Mouse (Mus musculus) CD4-positive, CD25-positive, alpha-beta regulatory T cell, adult 4 months (primary cell): Measurements from ENCODE around the gene Scaf1. TPM values are rescaled to one million over a fixed set of nuclear protein-coding genes. Genes with fewer than 3 reads are reported as not detected.
A peak's percentile ranks its signal among the peaks of the same experiment; 100 is the strongest.

Experiments
- ATAC-seq: one replicate; pipeline ENCODE4 v1.8.0; 2017
- polyA plus RNA-seq, 2 experiments: library from polyadenylated mRNA; unstranded; fragments of 100-300 nt; shearing (Covaris generic); gene quantifications; one replicate each; pipeline ENCODE4 v1.2.1; 2017

Gene Scaf1
- polyA plus RNA-seq: 1 to 10 TPM; 7.0 to 9.3 TPM

DNA sequence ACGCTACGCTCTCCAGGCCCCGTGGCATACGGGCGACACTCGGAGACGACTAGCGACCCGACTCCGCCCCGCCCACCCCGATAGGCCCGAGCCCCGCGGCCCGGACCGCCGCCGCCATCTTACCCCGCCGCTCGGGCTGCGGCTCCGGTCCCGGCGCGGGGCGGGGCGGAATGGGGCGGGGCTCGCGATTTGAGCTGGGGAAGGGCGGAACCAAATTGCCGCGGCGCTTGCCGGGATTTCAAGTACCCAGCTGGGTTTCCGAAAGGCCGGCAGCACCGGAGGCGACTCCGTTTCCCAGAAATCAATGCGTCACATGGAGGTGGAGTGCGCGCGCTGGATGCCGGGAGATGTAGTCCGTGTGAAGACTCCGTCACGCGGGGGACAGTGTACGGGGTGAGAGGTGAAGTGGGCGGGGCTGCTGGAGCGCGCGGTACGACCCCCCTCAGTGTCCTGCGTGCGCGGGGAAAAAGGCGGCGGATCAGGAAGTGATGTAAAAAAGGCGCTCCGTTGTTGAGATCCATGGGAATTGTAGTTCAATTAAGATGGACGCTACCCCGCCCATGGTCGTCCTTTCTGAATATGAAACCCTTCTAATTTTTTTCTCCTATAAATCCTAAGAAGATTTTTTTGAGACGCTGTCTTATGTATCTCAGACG lies at the start of gene Scaf1:
TSS of gene Scaf1 (minus strand) at position 407 of the 656 bp plus-strand sequence.
- peak; percentile 76 for ATAC-seq

DNA sequence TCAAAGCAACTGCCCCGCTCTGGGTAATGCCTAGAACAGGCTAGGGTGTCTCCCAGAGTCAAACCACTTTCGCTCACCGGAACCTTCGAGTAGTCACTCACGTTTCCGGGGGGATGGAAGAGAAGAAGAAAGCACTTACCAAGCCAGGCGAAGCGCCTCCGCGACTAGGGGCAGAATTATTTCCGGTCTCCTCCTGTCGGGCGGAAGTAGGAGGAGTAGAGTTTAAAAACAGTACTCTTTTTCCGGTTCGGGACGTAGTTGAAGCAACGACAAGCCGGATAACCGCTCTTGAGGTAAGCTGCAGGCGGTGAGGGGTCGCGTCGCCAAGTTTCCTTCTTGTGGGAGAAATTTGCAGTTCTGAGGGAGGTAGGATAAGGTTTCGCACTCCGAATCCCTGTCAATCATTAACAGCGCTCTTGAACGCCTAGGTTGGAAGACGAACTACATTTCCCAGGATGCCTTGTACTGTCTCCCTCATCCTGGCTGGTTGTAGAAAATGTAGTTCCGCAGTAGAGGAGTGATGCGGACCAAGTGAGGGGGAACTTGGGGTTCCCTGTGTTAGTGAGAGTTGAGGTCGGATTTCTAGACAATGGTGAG lies 46.2 kb upstream of the Scaf1 start, which contains the start of the genes Nosip and Prrg2:
TSS of gene Nosip (plus strand) at position 191 of the 597 bp plus-strand sequence.
TSS of gene Prrg2 (minus strand) at position 439 of the 597 bp plus-strand sequence.
- ATAC-seq: peak; percentile 96

DNA sequence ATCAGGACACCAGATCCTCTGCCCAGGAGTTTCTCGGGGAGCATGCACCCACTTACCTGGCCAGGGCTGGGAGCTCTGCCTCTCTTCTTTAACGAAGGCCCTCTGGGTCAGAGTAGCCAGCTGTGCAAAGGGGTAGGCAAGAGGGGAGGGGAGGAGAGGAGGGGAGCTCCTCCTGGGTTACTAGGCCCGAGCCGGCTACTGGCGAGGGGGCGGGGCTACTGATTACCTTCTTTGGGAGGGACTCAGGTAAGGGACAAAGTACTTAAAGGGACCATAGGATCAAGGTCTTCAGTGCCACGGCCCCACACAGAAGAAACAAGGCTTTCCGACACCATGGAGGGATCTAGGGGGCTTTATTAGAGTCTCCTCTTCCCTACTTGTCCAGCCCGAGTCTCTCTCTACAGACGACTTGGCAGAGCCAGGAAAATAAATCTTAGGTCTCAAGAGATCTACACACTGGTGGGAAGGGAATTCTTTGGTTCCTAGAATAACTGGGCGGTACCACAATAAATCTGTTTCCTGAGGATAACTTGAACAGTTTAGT lies 45.4 kb upstream of the Scaf1 start:
- ATAC-seq: no peak

DNA sequence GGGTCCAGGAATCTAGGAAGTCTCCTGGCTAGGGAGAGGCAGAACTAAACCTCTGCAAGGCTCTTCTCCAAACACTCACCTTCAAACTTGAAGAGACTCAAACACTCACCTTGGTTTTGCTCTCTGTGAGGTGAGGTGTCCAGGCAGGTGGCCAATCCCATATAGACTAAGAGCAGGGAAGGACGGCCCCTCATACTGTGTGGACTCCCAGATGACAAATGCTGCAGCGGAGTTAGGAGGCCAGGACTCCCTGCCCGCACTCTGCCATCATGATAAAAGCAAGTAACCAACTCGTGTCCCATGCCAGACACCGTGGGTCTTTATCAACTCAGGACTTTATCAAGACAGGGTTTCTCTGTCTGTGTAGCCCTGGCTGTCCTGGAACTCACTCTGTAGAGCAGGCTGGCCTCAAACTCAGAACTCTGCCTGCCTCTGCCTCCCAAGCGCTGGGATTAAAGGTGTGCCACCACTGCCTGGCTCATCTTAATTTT lies 44.5 kb upstream of the Scaf1 start:
- no peak for ATAC-seq

DNA sequence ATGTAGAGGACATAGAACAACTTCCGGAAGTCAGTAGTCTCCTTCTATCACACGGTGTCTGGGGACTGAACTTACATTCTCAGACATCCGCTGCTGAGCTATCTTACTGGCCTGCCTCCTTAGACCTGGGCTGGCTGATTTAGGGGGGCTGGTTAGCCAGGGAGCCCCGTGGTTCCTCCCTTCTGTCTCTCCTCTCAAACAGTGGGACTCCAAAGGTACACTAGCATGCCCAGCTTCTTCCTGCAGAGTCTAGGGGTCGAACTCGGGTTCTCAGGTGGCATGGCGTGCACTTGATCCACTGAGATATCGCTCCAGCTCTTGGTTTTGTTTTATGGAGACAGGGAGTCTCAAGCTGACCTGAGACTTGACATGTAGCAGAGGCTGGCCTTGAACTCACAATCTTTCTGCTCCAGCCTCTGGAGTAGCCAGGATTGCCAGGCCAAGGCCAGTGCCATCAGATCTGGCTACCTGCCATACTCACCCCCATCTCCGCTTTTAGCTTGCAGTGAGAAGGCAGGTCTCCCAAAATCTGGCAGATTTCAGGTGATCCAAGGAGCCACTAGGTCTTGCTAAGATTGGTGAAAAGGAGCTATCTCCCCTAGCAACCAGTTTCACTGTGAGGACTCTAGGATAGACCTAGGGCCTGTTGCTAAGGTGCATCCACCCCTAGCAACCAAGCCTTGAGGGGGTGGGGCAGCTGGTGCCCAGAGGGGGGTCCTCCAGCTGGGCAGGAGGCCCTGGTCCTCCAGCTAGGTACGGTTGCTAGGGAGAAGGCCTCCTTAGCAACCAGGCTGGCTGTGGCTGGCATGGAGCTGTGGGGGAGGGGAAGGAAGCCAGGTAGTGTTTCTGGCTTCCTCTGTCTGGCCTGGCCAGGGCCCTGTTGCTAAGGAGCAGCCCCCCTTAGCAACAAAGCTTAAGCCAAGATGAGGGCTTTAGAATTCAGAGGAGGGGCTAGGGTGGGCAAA lies 42.7 kb upstream of the Scaf1 start:
- no peak for ATAC-seq

DNA sequence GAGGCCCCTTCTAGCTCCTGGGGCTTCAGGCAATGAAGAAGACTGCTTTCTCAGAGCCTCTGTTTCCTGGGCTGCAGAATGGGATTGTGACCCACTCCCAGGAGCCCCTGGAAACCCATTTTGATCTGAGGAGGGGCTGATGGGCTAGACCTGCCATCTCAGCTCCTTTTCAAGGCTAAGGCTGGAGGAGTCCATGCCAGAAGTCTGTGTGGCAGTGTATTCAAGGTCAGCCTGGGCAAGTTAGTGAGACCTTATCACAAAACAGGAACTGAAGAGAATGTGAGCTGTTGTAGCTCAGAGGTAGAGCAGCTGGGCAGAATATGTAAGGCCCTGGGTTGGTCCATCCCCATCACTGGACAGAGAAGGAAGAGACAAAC lies 40.8 kb upstream of the Scaf1 start:
- no peak for ATAC-seq

DNA sequence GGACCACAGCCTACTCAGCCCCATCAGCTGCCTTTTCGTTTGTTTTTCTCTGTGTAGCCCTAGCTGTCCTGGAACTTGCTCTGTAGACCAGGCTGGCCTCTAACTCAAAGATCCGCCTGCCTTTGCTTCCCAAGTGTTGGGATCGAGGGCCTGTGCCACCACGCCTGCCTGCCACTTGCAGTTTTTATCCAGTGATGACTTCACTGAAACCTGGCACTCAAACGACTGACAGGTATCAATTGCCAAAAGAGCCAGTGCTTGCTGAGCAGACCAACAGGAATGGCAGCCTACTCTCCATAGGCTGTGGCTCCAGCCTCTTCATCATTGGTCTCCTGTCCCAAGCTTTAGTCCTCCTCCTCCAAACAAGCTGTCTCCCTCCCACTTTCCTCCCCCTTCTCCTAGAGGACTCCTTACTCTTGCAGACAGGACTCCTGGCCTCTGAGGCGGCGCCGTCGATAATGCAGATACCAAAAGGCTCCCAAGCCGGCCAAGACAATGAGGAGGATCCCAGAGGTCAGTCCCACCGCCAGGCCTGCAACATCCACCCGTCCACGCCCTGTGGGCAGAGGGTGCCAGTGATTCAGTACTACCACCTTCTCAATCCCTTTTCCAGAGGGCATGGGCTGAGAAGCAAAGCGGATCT lies 40.3 kb upstream of the Scaf1 start:
- ATAC-seq: no peak

DNA sequence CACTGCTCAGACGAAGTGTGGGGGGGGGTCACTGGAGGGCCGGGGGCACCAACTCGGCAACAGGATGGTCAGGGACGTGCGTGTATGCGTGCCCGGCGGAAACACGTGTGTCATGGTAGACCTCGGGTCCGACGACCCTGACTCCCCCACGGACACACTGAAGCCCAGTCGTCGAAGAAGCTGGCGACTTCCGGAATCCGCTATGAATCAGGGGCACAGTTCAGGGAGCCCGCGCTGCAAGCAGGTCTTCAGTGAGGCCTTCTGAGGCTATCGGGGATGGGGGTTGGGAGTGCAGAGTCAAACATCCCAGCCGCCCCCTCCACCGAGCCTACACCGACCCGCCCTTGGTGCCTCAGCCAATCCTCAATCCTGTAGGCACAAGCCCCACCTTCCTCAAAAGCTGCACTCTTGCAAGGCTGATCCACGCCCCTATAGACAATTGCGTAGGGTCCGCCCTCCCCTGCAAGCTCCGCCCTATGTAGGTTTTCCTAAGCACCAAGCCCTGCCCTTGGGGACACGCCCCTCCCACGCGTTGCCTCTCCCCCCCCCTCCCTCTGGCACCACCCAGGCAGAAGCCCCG lies 37.9 kb upstream of the Scaf1 start:
- ATAC-seq: peak; percentile 91

DNA sequence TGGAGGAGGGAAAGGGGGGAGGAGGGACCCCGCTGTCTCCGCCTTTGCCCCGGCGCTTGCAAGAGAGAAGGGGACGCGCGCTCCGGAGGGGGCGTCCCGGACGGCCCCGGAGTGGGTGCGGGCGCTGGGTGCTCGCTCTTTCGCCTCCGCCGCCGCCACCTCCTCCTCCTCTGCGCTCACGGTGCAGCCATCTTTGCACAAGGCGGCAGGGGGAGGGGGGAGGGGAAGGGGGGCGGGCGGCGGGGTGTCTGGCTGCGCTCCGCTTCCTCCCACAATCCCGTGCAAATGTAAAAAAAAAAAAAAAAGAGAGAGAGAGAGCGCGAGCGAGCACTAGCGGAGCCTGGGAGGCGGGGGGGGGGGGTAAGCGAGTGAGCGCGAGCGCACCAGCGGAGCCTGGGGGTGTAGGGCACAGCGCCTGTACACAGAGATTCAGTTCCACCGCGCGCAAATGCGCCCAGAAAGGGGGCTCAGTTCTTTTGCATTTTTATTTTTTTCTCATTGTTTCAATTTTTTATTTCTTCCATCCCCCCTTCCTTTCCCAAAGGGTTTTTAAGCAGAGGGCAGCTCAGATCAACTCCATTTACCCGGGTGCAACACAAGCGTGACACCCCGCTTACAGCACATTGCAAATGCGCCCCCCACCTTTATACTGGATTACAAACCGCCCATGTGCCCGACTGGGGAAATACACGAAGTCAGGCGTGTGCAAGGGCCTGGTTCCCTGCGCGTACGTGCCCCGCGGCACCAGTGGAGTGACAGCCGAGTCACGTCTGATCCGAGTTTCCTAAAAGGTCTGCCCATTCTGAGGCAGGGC lies 37.2 kb upstream of the Scaf1 start:
- peak; percentile 44 for ATAC-seq

DNA sequence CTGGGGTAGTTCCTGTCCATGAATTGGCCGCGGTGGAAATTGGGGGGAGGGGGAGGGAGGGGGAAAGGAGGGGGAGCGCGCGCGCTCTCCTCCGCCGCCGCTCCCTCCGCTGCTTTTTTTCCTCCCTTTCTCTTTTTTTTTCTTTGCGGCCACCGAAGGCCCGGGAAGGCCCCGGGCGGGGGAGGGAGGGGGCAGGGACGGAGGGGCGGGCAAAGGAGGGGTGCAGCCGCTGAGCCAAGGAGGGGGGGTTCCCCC lies 36.6 kb upstream of the Scaf1 start, which contains the start of gene Prr12:
TSS of gene Prr12 (minus strand) at position 20 of the 255 bp plus-strand sequence.
- no peak for ATAC-seq

DNA sequence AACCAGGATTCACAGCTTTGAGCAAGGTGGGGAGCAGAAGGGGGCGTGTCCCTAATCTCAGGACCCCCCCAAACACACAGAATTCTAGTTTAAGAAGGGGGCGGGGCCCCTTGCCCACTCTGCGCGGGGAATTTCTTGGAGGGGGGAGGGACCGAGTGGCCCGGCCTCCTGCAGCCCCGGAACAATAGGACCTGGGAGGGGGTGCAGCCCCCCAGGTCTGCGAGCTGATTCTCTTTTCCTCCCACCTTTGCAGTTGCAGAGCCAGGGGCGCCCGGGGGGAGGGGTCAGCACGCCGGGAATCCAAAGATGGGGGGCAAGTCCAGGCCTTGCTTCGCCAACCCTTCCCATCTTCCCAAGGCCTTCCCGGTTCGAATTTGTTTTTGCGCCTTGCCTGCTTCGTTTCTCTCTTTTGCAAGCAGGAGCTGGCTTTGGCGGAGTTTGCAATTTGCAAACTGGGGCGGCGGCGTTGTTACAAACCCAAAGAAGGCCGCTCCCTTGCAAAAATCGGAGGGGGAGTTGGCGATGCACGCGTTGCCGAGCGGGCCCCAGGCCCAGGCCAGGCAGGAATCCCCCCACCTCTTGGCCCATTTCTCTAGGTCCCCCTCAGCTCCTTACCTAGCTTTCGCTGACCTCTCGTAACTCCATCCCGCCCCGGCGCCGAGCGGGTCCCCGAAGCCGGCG lies 36.2 kb upstream of the Scaf1 start:
- no peak for ATAC-seq

DNA sequence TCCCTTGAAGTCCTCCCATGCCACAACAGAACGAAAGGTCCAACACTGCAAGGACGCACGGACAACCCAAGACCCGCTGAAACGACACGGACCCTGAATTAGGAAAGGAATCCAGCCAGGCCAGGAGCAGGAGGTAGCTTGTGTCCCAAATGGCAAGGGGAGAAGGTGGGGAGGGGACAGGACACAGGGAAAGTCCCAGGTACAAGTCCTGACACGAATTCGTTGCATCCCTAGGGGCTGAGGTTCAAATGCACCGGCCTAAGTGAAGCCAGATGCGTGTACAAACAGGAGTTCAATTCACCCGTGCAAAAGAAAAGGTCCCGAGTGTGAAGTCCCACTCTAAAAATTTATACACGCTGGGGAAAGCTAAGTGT lies 35.4 kb upstream of the Scaf1 start:
- ATAC-seq: no peak

DNA sequence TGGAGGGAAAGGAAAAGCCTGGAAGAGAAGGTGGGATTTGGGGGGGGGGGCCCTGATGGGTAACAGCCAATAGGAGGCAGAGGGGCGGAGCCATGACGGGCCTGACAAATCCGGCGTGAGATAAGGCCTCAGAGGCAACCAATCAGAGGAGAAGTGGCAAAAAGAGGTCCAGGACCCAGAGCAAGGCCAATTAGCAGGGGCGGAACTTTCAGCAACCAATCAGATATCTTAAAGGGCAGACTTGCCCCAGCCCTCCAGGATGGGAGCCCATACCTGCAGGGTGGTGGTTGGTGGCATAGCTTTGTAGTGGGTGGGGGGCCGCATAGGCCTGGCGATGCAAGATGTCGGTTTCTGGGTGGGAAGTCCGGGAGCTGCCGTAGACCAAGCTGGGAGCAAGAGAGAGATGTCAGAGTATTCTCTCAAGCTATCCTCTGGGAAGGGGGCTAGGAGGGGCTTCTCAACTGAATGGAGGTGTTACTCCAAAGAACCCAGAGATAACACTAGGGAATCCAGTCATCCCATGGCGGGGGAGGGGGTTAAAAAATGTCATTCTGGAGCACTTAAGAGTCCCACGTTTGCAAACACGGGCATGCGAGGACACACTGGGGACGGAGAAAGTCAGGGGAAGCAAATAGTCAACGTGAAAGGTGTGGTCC lies 34.9 kb upstream of the Scaf1 start:
- no peak for ATAC-seq

DNA sequence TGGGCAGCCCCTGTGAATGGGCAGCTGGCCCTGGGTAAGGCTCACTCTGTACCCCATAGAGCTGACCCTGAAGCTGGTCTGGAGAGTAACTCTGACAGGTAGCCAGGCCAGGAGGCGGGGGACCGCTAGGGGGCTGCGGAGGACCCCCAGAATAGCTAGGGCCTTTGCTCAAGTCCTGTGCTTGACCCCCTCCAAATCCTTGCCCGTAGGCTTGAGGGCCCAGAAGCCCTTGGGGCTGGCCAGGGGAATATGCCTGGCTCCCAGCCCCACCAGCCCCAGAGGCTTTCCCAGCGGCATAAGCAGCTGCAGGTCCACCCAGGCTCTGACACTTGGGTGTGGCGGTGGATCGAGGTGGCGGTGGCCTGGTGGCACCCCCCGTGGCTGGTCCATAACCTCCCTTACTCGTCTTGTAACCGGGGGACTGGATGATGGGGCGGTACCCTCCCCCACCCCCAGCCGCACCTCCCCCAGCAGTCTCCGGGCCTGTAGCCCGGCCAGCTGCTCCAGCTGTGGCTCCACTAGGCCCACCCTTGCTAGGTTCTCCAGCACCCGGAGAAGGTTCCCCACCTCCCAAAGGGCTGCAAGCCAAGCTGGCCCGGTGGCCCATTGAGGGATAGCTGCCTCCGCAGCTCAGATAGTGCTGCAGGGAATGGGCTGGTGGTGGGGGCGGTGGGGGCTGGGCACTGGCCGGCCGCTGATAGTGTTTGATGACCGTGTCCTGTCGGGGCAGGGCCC lies 32.9 kb upstream of the Scaf1 start:
- ATAC-seq: no peak

DNA sequence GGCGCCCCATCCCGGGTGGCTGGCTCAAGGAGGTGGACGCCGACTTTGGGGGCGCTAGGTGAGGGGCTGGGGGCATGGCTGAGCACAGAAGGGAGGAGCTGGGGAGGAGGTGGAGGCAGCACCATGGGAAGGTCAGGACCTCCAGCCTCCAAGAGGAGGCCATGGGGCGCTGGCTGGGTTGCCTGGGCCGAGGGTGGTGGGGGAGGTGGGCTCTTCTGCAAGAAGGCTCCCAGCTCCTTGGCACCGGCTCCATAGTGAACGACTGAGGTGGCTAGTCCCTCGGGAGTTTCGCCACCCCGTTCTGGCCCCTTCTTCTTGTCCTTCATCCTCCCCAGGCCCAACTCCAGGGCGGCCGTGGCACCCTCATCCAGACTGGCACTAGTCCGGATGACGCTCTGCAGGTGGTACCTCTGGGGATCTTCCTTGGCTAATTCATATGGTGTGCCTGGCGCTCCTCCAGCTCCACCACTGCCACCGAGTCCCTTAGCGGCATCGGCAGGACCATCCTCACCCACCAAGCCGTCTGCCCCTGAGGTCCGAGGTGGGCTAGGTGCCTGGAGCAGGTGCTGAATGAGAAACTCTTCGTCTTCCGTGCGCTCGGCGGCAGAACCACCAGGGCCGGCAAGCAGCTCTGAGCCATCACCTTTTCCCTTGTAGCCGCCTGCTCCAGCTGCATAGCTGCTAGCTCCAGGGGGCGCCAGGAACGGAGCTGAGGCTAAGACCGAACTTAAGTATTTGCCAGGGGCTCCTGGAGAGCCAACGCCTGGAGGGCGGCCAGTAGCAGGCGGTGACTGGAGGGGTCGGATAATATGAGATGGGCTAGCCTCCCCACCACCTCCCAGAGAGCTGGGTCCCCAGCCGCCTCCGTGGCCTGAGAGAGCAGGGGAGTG lies 32.1 kb upstream of the Scaf1 start:
- ATAC-seq: no peak

DNA sequence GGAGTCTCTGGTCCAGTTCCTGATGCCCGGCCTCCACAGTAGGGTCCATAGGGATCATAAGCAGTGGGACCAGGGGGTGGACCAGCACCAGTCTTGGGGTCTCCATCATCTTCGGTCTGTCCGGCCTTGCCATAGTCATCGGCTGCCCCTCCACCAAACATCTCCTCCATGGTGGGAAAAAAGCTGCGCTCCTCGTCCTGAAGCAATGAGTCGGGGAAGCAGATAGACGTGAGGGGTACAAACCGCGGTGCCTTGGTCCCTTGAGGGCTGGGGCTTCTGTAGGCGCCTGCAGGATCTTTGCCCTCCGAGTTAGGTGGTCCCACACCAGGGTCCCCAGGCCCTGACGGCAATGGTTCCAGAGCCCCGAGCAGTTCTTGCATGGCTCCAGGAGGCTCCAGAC lies 31.3 kb upstream of the Scaf1 start:
- ATAC-seq: no peak

DNA sequence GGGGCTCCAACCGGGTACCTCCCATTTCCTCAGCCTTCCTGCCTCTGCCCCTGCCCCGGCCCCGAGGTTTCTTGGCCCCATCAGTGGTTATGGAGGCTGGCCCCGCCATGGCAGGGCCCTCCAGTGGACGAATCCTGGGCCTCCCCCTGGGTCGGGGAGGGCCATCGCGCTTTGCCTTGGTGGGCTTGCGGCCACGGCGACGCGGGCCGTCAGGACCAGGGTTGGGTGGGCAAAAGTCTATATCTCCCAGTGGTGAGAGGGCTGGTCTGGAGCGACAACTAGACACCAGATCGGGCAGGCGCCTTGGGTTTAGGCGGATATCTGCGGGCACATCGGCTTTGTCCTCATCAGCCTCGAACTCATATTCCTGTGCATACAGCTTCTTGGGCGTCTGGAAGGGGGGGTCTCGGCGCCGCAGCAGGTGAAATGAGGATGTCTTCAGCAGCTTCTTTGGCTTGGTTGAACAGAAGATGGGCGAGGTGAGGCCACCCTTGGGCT lies 30.7 kb upstream of the Scaf1 start:
- no peak for ATAC-seq

DNA sequence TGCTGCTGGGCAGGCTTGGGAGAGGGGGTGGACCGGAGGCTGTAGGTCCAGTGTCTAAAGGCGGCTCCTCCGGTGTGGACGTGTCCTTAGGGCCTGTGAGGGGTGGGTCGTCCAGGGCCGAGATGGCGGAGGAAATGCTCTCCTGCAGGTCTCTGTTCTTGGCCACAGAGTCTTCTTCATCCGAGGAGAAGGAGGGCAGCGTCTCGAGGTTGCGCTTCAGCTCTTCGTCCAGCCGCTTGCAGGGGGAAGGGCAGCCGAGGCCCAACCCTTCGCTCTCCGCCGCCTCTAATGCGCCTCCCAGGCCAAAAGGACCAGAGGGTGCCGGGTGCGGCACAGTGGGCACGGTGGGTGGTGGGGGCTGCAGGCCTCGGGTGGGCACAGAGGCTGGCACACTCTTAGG lies 29.6 kb upstream of the Scaf1 start:
- ATAC-seq: no peak
